Mouse (Mus musculus): ENCODE measurements around the gene Pbx1. TPM values are rescaled to one million over a fixed set of nuclear protein-coding genes. Genes with fewer than 3 reads are reported as not detected.
A peak's percentile ranks its signal among the peaks of the same experiment; 100 is the strongest.

Pbx1 gene
- total RNA-seq, 1 experiment: 10.0 TPM

DNA sequence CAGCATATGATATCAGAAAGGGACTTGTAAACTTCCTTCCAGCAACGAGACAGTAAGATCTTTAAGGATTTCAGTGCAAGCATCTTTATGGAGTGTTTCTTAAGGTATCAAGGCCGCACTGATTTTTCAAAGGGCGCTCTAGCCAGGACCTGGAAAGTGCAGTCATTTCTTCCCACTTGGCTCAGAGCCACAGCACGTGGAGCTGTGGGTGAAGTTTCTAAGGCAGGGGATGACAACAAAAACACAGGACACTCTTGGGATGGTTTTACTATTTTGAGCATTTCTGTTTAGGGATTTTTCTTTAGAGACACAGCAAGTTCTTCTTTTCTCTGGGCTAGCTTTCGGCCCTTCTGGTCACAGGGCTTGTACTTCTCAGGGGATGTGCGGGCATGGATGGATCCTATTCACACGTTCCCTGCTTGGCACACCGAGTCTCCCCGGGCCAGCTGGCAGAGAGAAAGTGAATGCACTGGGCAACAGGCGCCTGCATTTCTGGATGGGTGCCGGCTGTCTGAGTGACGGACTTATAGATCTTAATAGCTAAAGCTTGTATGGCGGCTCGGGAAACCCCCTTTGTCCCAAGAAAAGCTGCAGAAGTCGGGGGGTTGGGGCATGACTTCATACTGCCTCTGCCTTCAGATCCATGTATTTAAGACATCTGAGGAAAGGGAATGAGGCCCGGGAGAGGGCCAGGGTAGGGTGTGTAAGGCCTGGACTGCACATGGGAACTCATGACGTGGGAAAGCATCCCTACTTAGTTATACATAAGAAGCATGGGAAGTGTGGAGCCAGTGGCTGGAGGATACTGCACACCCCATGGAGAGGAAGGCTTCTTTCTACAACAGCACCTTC is 215.9 kb downstream of the Pbx1 start:
- H3K4me1 ChIP-seq (ENCODE audit: control insufficient read depth in 2 of 2, insufficient read depth in 2 of 2, low read length in 2 of 2, poor library complexity in 1 of 2): peaks cover 2 to 17% of the 10 kb centered on the region in 2 experiments; a peak in 3 of 4 replicates
- no peaks in the 10 kb centered on the region for H3K36me3 ChIP-seq (ENCODE audit: control insufficient read depth, insufficient read depth, low read length, poor library complexity, severe bottlenecking)
- H3K4me3 ChIP-seq (ENCODE audit: insufficient read depth in 1 of 2, low read depth in 1 of 2, low read length in 2 of 2, poor library complexity in 1 of 2, severe bottlenecking in 1 of 2): no peak overlapping the region
- in situ Hi-C loops (cut with MboI; ENCODE audit: low sequenced_read_pairs in 2 of 2, unreplicated experiment in 2 of 2): no loop called here
- no peak overlapping the region for H3K27ac ChIP-seq (ENCODE audit: insufficient read depth, low read depth, low read length, poor library complexity, severe bottlenecking)
- TF ChIP-seq ZC3H11A (IDR thresholded peaks at IDR 0.05; ENCODE audit: borderline replicate concordance, low read depth, low read length) (no peak), CHD2 (IDR thresholded peaks at IDR 0.05; ENCODE audit: low read depth, low read length) (no peak), MAFK (IDR thresholded peaks at IDR 0.05; ENCODE audit: insufficient read depth, low read depth, low read length) (no peak), ZNF384 (IDR thresholded peaks at IDR 0.05; ENCODE audit: low read depth, low read length) (no peak), HCFC1 (IDR thresholded peaks at IDR 0.05; ENCODE audit: borderline replicate concordance, insufficient read depth, low read length) (no peak)
- DNase-seq (ENCODE audit: low read depth, low spot score): no peak
- H3K9ac ChIP-seq (ENCODE audit: insufficient read depth, low read depth, low read length, poor library complexity, severe bottlenecking): no peak overlapping the region
- H3K9me3 ChIP-seq (ENCODE audit: control insufficient read depth, insufficient read depth, low read depth, low read length): no peaks in the 10 kb centered on the region

DNA sequence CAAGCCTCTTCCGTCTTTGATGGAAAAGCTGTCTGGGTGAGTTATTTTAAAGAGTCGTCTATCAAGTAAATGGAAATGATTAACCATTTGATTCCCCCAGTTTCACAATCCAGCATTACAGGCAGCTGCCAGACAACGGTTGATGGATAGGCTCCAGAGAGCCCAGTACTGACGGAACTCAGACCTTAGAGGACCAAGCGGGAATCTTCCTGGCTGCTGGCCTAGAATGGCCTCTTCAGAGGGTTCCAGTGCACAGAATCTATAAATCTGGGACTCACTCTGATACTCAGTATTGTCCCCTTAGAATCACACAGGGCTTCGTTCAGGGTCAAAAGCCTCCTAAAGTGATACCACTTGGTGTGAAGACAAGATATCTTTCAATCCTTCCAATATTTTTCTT is 216.6 kb downstream of the Pbx1 start:
- DNase-seq (ENCODE audit: low read depth, low spot score): no peak
- Histone ChIP-seq H3K4me3 (ENCODE audit: insufficient read depth in 1 of 2, low read depth in 1 of 2, low read length in 2 of 2, poor library complexity in 1 of 2, severe bottlenecking in 1 of 2) (no peak overlapping the region), H3K36me3 (ENCODE audit: control insufficient read depth, insufficient read depth, low read length, poor library complexity, severe bottlenecking) (no peaks in the 10 kb centered on the region), H3K27ac (ENCODE audit: insufficient read depth, low read depth, low read length, poor library complexity, severe bottlenecking) (no peak overlapping the region), H3K4me1 (ENCODE audit: control insufficient read depth in 2 of 2, insufficient read depth in 2 of 2, low read length in 2 of 2, poor library complexity in 1 of 2) (peaks cover 2 to 18% of the 10 kb centered on the region in 2 experiments; a peak in 3 of 4 replicates), H3K9me3 (ENCODE audit: control insufficient read depth, insufficient read depth, low read depth, low read length) (no peaks in the 10 kb centered on the region), H3K9ac (ENCODE audit: insufficient read depth, low read depth, low read length, poor library complexity, severe bottlenecking) (no peak overlapping the region)
- in situ Hi-C loops (cut with MboI; ENCODE audit: low sequenced_read_pairs in 2 of 2, unreplicated experiment in 2 of 2): no loop called here
- TF ChIP-seq ZC3H11A (IDR thresholded peaks at IDR 0.05; ENCODE audit: borderline replicate concordance, low read depth, low read length): no peak
- no peak for TF ChIP-seq MAFK (IDR thresholded peaks at IDR 0.05; ENCODE audit: insufficient read depth, low read depth, low read length)
- TF ChIP-seq ZNF384 (IDR thresholded peaks at IDR 0.05; ENCODE audit: low read depth, low read length): no peak
- no peak for TF ChIP-seq CHD2 (IDR thresholded peaks at IDR 0.05; ENCODE audit: low read depth, low read length)
- TF ChIP-seq HCFC1 (IDR thresholded peaks at IDR 0.05; ENCODE audit: borderline replicate concordance, insufficient read depth, low read length): no peak

DNA sequence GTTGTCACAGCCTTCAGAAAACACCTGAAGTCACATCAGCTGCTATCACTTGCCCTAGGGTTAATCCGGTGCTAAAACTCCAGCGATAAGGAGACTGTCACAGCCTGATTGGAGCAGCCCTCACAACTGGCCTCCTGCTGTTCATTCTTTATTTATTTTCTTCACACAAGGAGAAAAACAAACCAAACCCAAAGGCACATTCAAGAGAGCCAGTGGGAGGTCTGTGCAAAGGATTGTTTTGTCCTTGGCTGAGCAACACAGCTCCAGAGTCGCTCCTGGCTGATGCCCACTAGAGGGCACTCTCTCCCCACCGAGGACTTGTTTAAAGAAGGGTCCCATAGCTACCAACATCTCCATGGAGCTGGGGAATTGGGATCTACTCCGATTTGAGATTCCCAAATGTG is 218.0 kb downstream of the Pbx1 start:
- in situ Hi-C loops (cut with MboI; ENCODE audit: low sequenced_read_pairs in 2 of 2, unreplicated experiment in 2 of 2): no loop called here
- peak; percentile 88 for DNase-seq (ENCODE audit: low read depth, low spot score)

DNA sequence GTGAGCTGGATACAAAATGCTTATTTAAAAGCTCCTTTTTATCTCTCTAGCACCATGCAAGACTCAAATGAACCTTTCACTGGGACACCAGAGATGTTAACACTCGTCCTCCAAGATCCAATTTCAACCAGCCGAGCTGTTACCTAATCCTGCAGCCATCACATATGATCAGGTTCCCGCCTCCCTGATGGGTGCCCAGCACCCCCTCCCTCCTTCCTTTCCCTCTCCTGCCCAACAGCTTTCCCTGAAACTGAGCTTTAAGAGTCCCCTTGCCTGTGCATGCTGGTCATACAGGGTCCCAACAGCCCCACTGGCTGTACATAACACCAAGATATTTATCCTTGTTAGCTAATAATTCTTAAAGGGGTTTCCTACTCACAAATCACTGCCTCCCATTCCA is 218.5 kb downstream of the Pbx1 start:
- H3K9ac ChIP-seq (ENCODE audit: insufficient read depth, low read depth, low read length, poor library complexity, severe bottlenecking): no peak overlapping the region
- no peaks in the 10 kb centered on the region for H3K36me3 ChIP-seq (ENCODE audit: control insufficient read depth, insufficient read depth, low read length, poor library complexity, severe bottlenecking)
- no peak for DNase-seq (ENCODE audit: low read depth, low spot score)
- no peak overlapping the region for H3K4me3 ChIP-seq (ENCODE audit: insufficient read depth in 1 of 2, low read depth in 1 of 2, low read length in 2 of 2, poor library complexity in 1 of 2, severe bottlenecking in 1 of 2)
- no peak overlapping the region for H3K27ac ChIP-seq (ENCODE audit: insufficient read depth, low read depth, low read length, poor library complexity, severe bottlenecking)
- in situ Hi-C loops (cut with MboI; ENCODE audit: low sequenced_read_pairs in 2 of 2, unreplicated experiment in 2 of 2): no loop called here
- no peaks in the 10 kb centered on the region for H3K9me3 ChIP-seq (ENCODE audit: control insufficient read depth, insufficient read depth, low read depth, low read length)
- peaks cover 2 to 21% of the 10 kb centered on the region in 2 experiments; a peak in 2 of 4 replicates for H3K4me1 ChIP-seq (ENCODE audit: control insufficient read depth in 2 of 2, insufficient read depth in 2 of 2, low read length in 2 of 2, poor library complexity in 1 of 2)
- no peak for TF ChIP-seq ZNF384 (IDR thresholded peaks at IDR 0.05; ENCODE audit: low read depth, low read length)
- TF ChIP-seq CHD2 (IDR thresholded peaks at IDR 0.05; ENCODE audit: low read depth, low read length): no peak
- no peak for TF ChIP-seq MAFK (IDR thresholded peaks at IDR 0.05; ENCODE audit: insufficient read depth, low read depth, low read length)
- no peak for TF ChIP-seq ZC3H11A (IDR thresholded peaks at IDR 0.05; ENCODE audit: borderline replicate concordance, low read depth, low read length)
- no peak for TF ChIP-seq HCFC1 (IDR thresholded peaks at IDR 0.05; ENCODE audit: borderline replicate concordance, insufficient read depth, low read length)

More for the DNA sequence above, 218.0 kb downstream of the Pbx1 start:
- Histone ChIP-seq H3K36me3 (ENCODE audit: control insufficient read depth, insufficient read depth, low read length, poor library complexity, severe bottlenecking) (no peaks in the 10 kb centered on the region), H3K9me3 (ENCODE audit: control insufficient read depth, insufficient read depth, low read depth, low read length) (no peaks in the 10 kb centered on the region), H3K27ac (ENCODE audit: insufficient read depth, low read depth, low read length, poor library complexity, severe bottlenecking) (no peak overlapping the region), H3K4me1 (ENCODE audit: control insufficient read depth in 2 of 2, insufficient read depth in 2 of 2, low read length in 2 of 2, poor library complexity in 1 of 2) (peaks cover 3 to 24% of the 10 kb centered on the region in 2 experiments; a peak in 3 of 4 replicates), H3K4me3 (ENCODE audit: insufficient read depth in 1 of 2, low read depth in 1 of 2, low read length in 2 of 2, poor library complexity in 1 of 2, severe bottlenecking in 1 of 2) (no peak overlapping the region), H3K9ac (ENCODE audit: insufficient read depth, low read depth, low read length, poor library complexity, severe bottlenecking) (no peak overlapping the region)
- TF ChIP-seq CHD2 (IDR thresholded peaks at IDR 0.05; ENCODE audit: low read depth, low read length) (no peak), MAFK (IDR thresholded peaks at IDR 0.05; ENCODE audit: insufficient read depth, low read depth, low read length) (no peak), ZC3H11A (IDR thresholded peaks at IDR 0.05; ENCODE audit: borderline replicate concordance, low read depth, low read length) (peak; percentile 63; the same call in 1 of the 2 replicates), HCFC1 (IDR thresholded peaks at IDR 0.05; ENCODE audit: borderline replicate concordance, insufficient read depth, low read length) (no peak)

All from ES-E14 (cell line).